ENCODE assay signal across 9 mouse cellular contexts in the genomic region with DNA sequence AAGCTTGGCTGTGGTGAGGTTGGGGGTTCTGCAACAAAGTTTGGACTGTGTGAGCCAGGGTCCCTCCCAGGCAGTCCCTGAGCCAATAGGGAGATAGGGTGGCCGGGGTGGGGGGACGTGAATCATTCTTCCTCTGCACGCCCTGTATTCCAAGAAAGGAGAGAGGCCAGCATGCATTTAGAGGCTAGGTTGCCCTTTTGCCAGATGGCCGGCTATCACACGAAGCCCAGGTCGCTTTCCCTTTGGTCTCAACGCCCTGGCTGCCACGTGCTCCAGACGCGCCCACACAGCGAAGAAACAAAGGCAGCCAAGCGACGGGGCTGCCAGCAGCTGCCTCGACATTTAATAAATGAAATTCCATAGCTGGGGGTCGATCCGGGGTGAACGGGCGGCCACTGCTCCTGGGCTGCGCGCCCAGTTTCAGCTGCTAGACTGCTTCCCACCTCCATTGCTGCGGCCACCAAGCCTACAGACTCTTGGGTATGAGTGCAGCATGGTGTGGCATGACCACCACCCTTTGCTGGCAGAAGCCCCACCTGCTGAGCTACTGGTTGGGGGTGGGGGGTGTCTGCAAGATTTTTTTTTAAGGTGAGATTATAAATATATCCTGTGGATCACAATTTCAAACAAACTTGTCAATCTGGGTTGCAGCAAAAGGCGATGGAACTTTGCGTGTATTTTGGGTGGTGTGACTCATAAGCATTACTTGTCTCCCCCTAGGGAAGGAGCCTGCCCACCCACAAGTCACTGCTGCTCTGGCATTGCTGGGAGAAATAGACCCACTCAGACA. TPM values are rescaled to one million over a fixed set of nuclear protein-coding genes. Genes with fewer than 3 reads are reported as not detected.
DNase-seq lines count a peak whose midpoint lies in the region; ATAC-seq and TF ChIP-seq lines count a peak whose summit lies in the region.
"Had no signal": no experiment of that assay in that cellular context is flagged by ENCODE, and none has a peak within 500 bp of the region (broad histone marks: within the 10 kb centered on the region; RNA-seq: fewer than 3 reads in every experiment).

No protein-coding gene starts in this region.

- peak overlapping the region; percentile 71 for H3K9ac ChIP-seq in liver, embryonic 14.5 days (replicated peaks)
- H3K9ac ChIP-seq in neural tube, embryonic 15.5 days (replicated peaks), result peak overlapping the region; percentile 89

- TF ChIP-seq EP300 in liver, embryonic 14.5 days (IDR thresholded peaks at IDR 0.05; ENCODE audit: low read depth), result no peak

- peak overlapping the region; percentile 82 for H3K4me2 ChIP-seq in liver, embryonic 14.5 days (ENCODE audit: low read depth)
- peak overlapping the region; percentile 94 for H3K4me2 ChIP-seq in neural tube, embryonic 15.5 days

- WGBS in liver, embryonic 14.5 days (ENCODE audit: insufficient replicate concordance), result 1% methylated on average over 23 of the region's 23 CpGs
- WGBS in neural tube, embryonic 15.5 days, result under 1% methylated on average over 23 of the region's 23 CpGs

- H3K4me1 ChIP-seq in liver, embryonic 14.5 days (replicated peaks; ENCODE audit: control insufficient read depth in 2 of 2, insufficient read depth in 2 of 2, low read length in 1 of 2), result peaks cover 7 to 27% of the 10 kb centered on the region in 2 experiments; a peak in 3 of 4 replicates
- peaks cover 79% of the 10 kb centered on the region for H3K4me1 ChIP-seq in neural tube, embryonic 15.5 days

- peak; percentile 19; the same call in 1 of the 2 replicates for ATAC-seq in liver, embryonic 14.5 days (ENCODE audit: insufficient read depth)
- peak; percentile 37 for ATAC-seq in neural tube, embryonic 15.5 days (ENCODE audit: low FRiP score)

- H3K27ac ChIP-seq in liver, embryonic 14.5 days, result no peak overlapping the region
- peak overlapping the region; percentile 91 for H3K27ac ChIP-seq in neural tube, embryonic 15.5 days (replicated peaks)

- TF ChIP-seq CTCF in liver, embryonic 14.5 days (IDR thresholded peaks at IDR 0.05; ENCODE audit: low read depth), result no peak

- H3K9me3 ChIP-seq in liver, embryonic 14.5 days (ENCODE audit: control insufficient read depth, low read length), result no peaks in the 10 kb centered on the region
- H3K9me3 ChIP-seq in neural tube, embryonic 15.5 days (replicated peaks), result no peaks in the 10 kb centered on the region

- H3K36me3 ChIP-seq in liver, embryonic 14.5 days (replicated peaks; ENCODE audit: control insufficient read depth, insufficient read depth, low read depth), result no peaks in the 10 kb centered on the region
- H3K36me3 ChIP-seq in neural tube, embryonic 15.5 days, result no peaks in the 10 kb centered on the region

- H3K27me3 ChIP-seq in liver, embryonic 14.5 days (ENCODE audit: control insufficient read depth, insufficient read depth, low read length), result peaks cover 25% of the 10 kb centered on the region
- no peaks in the 10 kb centered on the region for H3K27me3 ChIP-seq in neural tube, embryonic 15.5 days (replicated peaks)

- DNase-seq in urinary bladder, postnatal 36 days (ENCODE audit: low spot score in 2 of 2), result peak; percentile 61 to 63
- no peak for DNase-seq in urinary bladder, postnatal 25 days (ENCODE audit: low spot score)
- peak; percentile 57 for DNase-seq in cerebellum, adult 8-10 months
- peak; percentile 71 for DNase-seq in gastrocnemius, postnatal 10 days
- peak; percentile 52 for DNase-seq in induced T-regulatory cell, adult 2 months (ENCODE audit: low read depth)
- no peak for DNase-seq in liver, embryonic 14.5 days (ENCODE audit: low read depth in 3 of 3, low spot score in 3 of 3)
- DNase-seq in layer of hippocampus, postnatal 25 days (ENCODE audit: extremely low spot score in 1 of 2, low spot score in 1 of 2), result no peak

- peak overlapping the region; percentile 31 to 82 for H3K4me3 ChIP-seq in liver, embryonic 14.5 days (ENCODE audit: insufficient read depth in 1 of 2, low read depth in 2 of 2, low read length in 2 of 2)
- H3K4me3 ChIP-seq in neural tube, embryonic 15.5 days (replicated peaks), result peak overlapping the region; percentile 87

RNA-seq across cellular contexts. Expression of a gene that starts 1.7 kb away (rescaled TPM):
- total RNA-seq in gastrocnemius, postnatal 10 days (2021), result 10 to 100 TPM; 31.5 to 39.9 TPM
- 6.3 and 7.3 TPM in 2 replicates for polyA plus RNA-seq in liver, embryonic 14.5 days (2012; rRNA removed)
- 2.2 TPM in 2 replicates for polyA plus RNA-seq in liver, embryonic 14.5 days (2014; fragmentation: Nextera tagmentation; extraction: Ambion mirVana)
- polyA plus RNA-seq in neural tube, embryonic 15.5 days (2015; fragmentation: Nextera tagmentation; extraction: Ambion mirVana), result 13.9 and 14.0 TPM in 2 replicates
- total RNA-seq in layer of hippocampus, postnatal 25 days (2021), result 100 to 1,000 TPM; 272 to 274 TPM

RNA-seq across cellular contexts. Expression of a gene that starts 2.2 kb away (rescaled TPM):
- 1 to 10 TPM; 7.2 to 9.3 TPM for total RNA-seq in gastrocnemius, postnatal 10 days (2021)
- polyA plus RNA-seq in liver, embryonic 14.5 days (2012; rRNA removed), result 4.1 and 4.8 TPM in 2 replicates
- polyA plus RNA-seq in liver, embryonic 14.5 days (2014; fragmentation: Nextera tagmentation; extraction: Ambion mirVana), result 0.67 and 1.00 TPM in 2 replicates
- polyA plus RNA-seq in neural tube, embryonic 15.5 days (2015; fragmentation: Nextera tagmentation; extraction: Ambion mirVana), result 31.5 and 41.3 TPM in 2 replicates
- total RNA-seq in layer of hippocampus, postnatal 25 days (2021), result 10 to 100 TPM; 87.3 to 93.8 TPM

RNA-seq across cellular contexts. Expression of a gene that starts 23.2 kb away (rescaled TPM):
- total RNA-seq in gastrocnemius, postnatal 10 days (2021), result under 1 TPM; 0.70 to 0.81 TPM
- 0.76 and 1.1 TPM in 2 replicates for polyA plus RNA-seq in liver, embryonic 14.5 days (2012; rRNA removed)
- polyA plus RNA-seq in liver, embryonic 14.5 days (2014; fragmentation: Nextera tagmentation; extraction: Ambion mirVana), result 2.3 and 2.7 TPM in 2 replicates
- 2.1 and 3.4 TPM in 2 replicates for polyA plus RNA-seq in neural tube, embryonic 15.5 days (2015; fragmentation: Nextera tagmentation; extraction: Ambion mirVana)
- 1 to 10 TPM; 1.4 to 1.6 TPM for total RNA-seq in layer of hippocampus, postnatal 25 days (2021)

RNA-seq across cellular contexts. Expression of a gene that starts 24.1 kb away (rescaled TPM):
- total RNA-seq in gastrocnemius, postnatal 10 days (2021), result 10 to 100 TPM in 1 of 2 experiments, 1 to 10 TPM in 1; 7.7 to 10.0 TPM
- 2.8 and 3.3 TPM in 2 replicates for polyA plus RNA-seq in liver, embryonic 14.5 days (2012; rRNA removed)
- 3.5 and 4.2 TPM in 2 replicates for polyA plus RNA-seq in liver, embryonic 14.5 days (2014; fragmentation: Nextera tagmentation; extraction: Ambion mirVana)
- polyA plus RNA-seq in neural tube, embryonic 15.5 days (2015; fragmentation: Nextera tagmentation; extraction: Ambion mirVana), result 15.3 and 20.3 TPM in 2 replicates
- total RNA-seq in layer of hippocampus, postnatal 25 days (2021), result 1 to 10 TPM; 4.9 to 6.2 TPM

RNA-seq across cellular contexts. Expression of a gene that starts 27.3 kb away (rescaled TPM):
- not detected for total RNA-seq in gastrocnemius, postnatal 10 days (2021)
- not detected in 2 replicates for polyA plus RNA-seq in liver, embryonic 14.5 days (2012; rRNA removed)
- not detected in 2 replicates for polyA plus RNA-seq in liver, embryonic 14.5 days (2014; fragmentation: Nextera tagmentation; extraction: Ambion mirVana)
- polyA plus RNA-seq in neural tube, embryonic 15.5 days (2015; fragmentation: Nextera tagmentation; extraction: Ambion mirVana), result 0.15 and 0.40 TPM in 2 replicates
- total RNA-seq in layer of hippocampus, postnatal 25 days (2021), result not detected
- total RNA-seq: gastrocnemius, postnatal 36 days had no signal

Comparison
In these comparisons a context has a peak if more than half of its experiments do, and no peak if none do; other contexts are left out.
1. DNase-seq: peak in urinary bladder, postnatal 36 days (2 of 2), cerebellum, adult 8-10 months (single experiment), gastrocnemius, postnatal 10 days (single experiment) and induced T-regulatory cell, adult 2 months (single experiment); none in urinary bladder, postnatal 25 days (single experiment), liver, embryonic 14.5 days (0 of 3) and layer of hippocampus, postnatal 25 days (0 of 2).
2. RNA of a gene that starts 1.7 kb away (total RNA-seq): 272 to 274 TPM in layer of hippocampus, postnatal 25 days; 31.5 to 39.9 TPM in gastrocnemius, postnatal 10 days; every median in the first group is over 4 times any median in the second.
3. RNA of a gene that starts 2.2 kb away (total RNA-seq): 87.3 to 93.8 TPM in layer of hippocampus, postnatal 25 days; 7.2 to 9.3 TPM in gastrocnemius, postnatal 10 days; every median in the first group is over 4 times any median in the second.